Mouse (Mus musculus): ENCODE results near the gene Snx10.

The Snx10 gene

GRCm38 (mm10) chr6:51533467-51534200 lies 9.9 kb downstream of the Snx10 start:
- DNase-seq (ENCODE audit: low spot score), result no peak

DNA sequence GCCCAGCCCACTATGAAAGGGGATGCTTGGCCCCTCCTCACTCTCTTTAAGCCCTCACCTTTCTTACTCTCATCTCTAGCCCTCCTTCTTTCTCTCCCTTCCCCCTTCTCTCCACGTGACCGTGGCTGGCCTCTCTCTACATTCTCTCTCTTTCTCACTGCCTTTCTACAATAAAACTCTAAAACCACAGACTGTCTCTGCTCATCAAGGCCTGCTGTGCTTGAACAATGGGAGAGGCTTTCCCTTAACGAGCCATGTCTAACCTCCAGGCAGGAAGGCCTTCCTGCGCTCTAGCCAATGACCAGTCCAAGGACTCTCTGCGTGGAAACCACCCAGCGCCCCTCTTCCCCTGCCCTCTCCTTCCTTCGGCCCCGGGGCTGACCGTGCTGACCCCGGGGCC lies 11.9 kb downstream of the Snx10 start:
- no peak for DNase-seq (ENCODE audit: low spot score)

GRCm38 (mm10) chr6:51540525-51540924 lies 16.8 kb downstream of the Snx10 start:
- DNase-seq (ENCODE audit: low spot score), result no peak

- DNase-seq (ENCODE audit: low spot score), result no peak
Observed at GRCm38 (mm10) chr6:51541422-51541821, 17.7 kb downstream of the Snx10 start.

DNA sequence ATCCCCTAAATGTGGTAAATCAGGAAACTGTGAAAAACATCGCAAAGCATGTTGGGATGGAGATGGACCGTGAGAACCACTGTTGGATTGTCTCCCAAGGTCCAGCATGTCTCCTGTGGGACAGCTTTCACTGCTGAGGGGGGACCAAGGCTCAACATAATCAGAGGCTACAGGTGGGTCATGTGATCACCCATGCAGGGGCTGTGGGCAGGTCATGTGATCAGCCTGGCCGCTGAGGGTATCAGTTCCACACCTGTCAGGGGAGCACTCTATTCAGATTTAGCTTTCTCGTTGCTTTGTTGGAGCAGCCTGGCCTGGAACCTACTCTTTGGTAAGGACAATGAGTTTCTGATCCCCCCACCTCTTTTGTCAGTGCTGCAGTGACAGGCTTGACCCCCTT lies 18.4 kb downstream of the Snx10 start:
- DNase-seq (ENCODE audit: low spot score), result no peak

- DNase-seq (ENCODE audit: low spot score), result no peak
Observed at GRCm38 (mm10) chr6:51543639-51544117, 20.0 kb downstream of the Snx10 start.

DNA sequence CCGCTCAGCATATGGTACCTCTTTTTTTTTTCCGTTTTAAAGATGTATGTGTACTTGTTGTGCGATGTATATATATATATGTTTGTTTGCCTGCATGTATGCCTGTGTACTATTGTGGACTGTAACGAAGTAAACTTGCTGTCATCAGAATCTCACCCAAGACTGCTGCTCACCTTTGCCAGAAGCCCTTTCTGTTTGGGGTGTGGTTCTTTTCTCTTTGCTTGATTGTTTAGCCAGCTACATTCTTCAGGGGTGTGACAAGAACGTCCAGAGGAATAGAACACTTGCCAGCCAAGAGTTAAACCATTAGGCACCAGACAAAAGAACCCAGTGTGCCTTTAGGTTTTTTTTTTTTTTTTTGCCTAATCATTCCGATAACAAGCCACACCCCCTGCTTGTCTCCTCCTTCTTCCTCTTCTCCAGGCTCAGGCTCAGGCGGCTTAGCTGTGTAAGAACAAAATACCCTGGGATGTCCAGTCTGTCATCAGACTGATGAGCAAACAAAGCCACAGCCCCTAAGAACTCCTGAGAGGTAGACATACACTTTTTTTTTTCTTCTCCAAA lies 20.5 kb downstream of the Snx10 start:
- peak; percentile 54 for DNase-seq (ENCODE audit: low spot score)

GRCm38 (mm10) chr6:51545219-51545859 lies 21.6 kb downstream of the Snx10 start:
- peak; percentile 53 for DNase-seq (ENCODE audit: low spot score)

DNA sequence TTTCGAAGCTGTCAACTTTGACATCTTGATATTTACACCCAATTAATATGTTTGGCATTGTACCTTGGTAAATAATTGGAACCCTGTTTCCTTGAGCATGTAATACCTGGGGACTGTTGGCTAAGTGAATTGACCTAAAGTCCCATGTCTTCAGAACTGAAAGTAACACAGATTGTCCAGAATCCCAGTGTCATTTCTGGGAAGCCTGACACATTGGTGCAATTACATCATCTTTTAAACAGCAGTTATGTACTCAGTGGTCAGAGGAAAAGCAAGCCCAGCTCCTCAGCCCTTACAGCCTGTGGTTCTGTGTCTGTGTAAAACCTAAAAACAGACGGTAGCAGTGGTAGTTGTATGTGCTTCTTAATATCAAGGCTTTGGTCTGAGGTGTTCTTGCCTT lies 22.4 kb downstream of the Snx10 start:
- DNase-seq (ENCODE audit: low spot score), result no peak

DNA sequence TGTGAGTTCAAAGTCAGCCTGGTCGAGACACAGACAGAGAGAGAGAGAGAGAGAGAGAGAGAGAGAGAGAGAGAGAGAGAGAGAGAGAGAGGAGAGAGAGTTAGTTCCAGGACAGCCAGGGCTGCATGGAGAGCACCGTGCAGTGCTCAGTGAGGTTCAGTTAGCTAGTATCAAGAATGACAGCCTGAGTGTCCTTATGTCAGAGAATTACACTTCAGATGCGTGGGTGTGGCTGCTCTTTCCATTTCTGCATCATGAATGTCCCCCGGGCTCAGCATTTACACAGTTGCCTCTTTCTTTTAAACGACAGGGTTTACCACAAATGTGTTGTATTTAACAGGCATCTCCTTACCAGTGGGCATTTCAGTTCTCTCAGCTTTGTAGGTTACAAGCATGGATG lies 25.1 kb downstream of the Snx10 start:
- DNase-seq (ENCODE audit: low spot score), result no peak

DNA sequence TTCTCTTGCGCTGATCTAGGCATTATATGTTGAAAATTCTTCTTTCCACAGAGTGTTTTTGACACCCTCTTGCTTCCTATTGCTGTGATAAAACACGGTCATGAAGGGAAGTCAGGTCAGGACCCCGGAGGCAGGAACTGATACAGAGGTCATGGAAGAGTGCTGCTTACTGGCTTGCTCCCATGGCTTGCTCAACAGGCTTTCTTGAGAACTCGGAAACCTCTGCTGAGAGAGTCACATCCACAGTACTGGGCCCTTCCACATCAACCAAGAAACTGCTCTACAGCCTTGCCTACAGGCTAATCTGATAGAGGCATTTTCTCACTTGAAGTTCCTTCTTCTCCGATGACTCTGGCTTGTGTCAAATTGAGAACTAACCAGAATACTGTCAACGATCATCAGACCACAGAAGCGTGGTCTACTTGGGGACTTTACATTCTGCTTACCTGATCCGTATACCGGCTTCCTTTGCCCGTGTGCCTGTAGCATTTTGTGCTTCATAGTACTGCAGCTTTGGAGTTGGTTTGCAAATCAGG lies 27.6 kb downstream of the Snx10 start:
- no peak for DNase-seq (ENCODE audit: low spot score)

- no peak for DNase-seq (ENCODE audit: low spot score)
Observed at GRCm38 (mm10) chr6:51556562-51556961, 32.9 kb downstream of the Snx10 start.

GRCm38 (mm10) chr6:51558311-51558710 lies 34.6 kb downstream of the Snx10 start:
- DNase-seq (ENCODE audit: low spot score), result no peak

DNA sequence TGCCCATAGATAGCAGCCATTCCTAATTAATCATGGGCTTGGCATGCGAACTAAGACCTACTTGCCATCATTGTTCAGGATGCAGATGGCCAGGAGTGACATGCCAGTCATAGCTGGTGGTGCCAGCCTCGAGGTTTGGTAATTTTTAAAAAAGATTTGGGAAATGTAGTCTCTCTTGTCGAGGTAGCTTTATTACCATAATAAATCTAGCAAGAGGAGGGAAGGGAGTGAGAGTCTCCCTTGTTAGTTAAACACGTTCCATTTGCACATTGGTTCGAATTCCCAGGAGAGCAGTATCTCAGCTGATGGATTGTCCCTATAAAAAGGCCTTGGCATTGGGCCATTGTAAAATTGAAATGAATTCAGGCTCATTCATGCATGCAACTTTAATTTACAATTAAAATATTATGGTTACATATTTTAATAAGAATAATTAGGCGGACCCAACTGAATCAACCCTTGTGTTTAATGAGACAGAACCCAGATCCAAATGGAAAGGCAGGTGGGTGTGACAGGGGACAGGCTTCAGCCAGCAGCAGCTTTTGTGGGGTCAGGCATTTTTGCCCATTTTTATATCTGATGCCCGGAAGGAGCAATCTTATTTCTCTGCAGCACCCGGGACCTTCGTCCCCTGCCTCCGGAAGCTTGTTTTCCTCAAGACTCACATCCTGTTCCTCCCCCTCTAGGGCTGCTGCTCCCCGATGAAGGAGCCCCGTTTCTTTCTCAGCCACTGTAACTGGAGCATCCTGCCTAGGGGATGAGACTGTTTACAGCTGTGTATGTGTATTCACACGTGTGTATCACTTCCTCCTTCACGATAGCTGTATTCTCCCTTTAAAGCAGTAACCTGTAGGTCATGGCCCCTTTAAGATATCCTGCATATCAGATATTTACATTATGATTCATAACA lies 43.3 kb downstream of the Snx10 start:
- DNase-seq (ENCODE audit: low spot score), result no peak

DNA sequence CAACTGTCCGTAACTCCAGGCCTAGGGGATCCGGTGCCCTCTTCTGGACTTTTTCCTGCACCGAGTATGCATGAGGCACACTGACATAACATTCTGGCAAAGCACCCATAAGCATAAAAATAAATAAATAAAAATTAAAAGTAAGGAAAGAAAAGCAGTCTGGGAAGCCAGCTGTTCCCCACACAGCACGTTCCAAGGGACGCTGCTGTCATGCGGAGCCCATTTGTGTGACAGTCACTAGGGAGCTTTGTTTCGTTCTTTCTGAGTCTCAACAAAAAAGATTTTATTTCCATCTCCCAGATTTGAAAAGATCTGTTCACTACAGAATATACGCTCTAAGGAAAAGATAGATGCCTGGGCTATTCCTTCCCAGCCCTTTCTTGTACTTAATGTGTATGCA lies 45.4 kb downstream of the Snx10 start:
- DNase-seq (ENCODE audit: low spot score), result no peak

- no peak for DNase-seq (ENCODE audit: low spot score)
Observed at GRCm38 (mm10) chr6:51573136-51573535, 49.4 kb downstream of the Snx10 start.

DNA sequence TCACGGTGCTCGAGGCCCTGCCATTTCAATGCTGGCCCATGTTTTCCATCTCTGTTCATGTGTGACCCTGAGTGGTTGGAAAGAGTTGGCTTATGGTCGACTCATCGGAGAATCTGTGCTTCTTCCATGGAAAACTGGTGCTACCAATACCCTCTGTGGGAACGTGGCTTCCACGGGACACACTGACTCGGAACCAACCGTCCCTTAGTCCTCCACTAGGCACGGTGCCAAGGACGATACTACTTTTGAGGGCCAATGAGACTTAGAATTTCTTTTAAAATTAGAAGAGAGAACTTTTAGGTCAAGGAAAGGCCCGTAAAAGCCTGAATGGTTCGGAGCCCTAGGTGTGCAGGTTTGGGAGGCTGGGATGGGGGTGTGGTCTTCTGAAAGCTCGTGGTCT lies 50.4 kb downstream of the Snx10 start:
- peak; percentile 60 for DNase-seq (ENCODE audit: low spot score)

- no peak for DNase-seq (ENCODE audit: low spot score)
Observed at GRCm38 (mm10) chr6:51578415-51578814, 54.7 kb downstream of the Snx10 start.

GRCm38 (mm10) chr6:51580040-51580680 lies 56.5 kb downstream of the Snx10 start:
- peak; percentile 91 for DNase-seq (ENCODE audit: low spot score)

DNA sequence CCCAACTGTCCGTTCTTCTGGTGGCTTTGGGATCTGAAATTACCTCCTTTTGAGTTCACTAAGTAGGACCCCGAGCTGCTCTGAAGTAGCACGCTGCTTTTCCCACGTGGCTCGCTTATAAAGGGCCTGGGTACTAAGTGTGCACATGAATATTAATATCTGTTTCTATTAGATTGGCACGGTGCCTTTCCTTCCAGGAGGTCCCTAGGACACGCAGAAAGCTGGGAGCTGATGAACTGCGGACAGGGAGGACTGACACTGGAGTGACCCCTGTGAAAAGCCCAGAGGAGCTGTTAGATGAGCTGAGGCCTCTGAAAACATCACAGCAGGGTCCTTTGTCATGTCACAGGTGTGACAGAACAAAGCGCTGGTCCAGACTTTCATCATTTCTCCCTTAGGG lies 57.7 kb downstream of the Snx10 start:
- DNase-seq (ENCODE audit: low spot score), result no peak

DNA sequence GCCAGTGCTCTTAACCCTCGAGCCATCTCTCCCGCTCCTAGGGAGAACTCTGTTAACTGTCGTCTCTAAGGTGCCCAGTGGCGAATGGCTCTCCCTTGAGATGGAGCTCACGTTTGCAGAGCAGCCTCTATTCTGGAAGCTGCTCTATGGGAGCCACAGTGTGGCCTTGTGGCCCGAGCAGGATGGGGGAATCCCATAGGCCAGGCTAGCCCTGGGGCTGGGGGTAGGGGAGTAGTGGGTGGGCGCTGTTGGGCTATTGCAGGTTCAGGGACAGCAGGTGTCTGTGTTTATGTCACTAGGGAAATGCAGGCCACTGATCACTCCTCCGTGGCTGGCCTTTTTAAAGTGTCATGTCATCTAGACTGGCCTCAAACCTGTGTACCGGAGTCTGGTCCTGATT lies 58.4 kb downstream of the Snx10 start:
- no peak for DNase-seq (ENCODE audit: low spot score)

- DNase-seq (ENCODE audit: low spot score), result peak; percentile 68
Observed at GRCm38 (mm10) chr6:51585980-51586379, 62.3 kb downstream of the Snx10 start.

Data from testis, postnatal 10 days (tissue).